Mouse (Mus musculus) cerebellum, postnatal 4 days (tissue): ENCODE measurements at regions not wholly inside any gene's neighbourhood (a gene's known extent, or its start where the extent isn't known, plus 50 kb on each side); places are given as distances from the start of the nearest gene placed in this dataset.

Source experiments
- DNase-seq, 2 experiments: peaks; one replicate each; pipeline ENCODE4 v3.0.0; 2022; ENCODE audit warnings: low spot score in 2 of 2, mixed read lengths in 1 of 2

DNA sequence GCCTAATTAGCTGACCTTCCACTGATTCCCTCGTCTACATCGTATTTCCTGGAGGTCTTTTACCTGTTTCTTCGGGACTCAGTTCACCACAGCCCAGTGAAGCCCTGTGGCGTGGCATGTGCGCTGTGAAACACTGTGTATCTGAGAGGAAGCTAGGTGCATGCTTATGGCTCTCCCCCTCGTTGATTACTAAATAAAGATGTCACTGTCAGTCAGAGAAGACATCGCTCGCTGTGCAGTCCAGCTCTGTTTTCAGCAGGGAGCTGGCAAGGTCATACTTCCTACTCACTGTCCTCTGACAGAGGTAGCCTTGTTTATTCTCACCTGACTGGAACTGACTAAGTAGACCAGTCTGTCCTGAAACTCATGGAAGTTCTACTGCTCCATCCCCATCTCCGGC lies 68.7 kb upstream of the Adrb1 start:
- DNase-seq, result no peak

DNA sequence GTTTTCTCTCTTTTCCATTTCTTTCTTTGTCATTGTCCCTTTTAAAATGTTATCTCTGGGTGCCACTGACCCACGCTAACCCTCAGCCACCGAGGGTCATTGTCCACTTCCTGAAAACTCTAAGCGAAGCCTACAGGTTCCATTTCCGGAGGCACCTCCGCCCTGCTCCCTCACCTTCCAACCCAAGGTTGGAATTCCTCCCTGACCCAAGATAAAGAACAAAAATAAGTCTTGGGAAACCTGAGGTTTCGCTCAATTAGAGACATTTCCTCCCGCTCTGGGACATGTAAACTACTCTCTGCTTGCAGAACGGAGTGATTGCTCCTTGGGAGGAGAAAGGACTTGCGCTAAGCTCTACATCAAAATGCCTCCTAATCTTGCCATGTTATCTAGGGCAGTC lies 66.7 kb upstream of the Adrb1 start:
- no peak for DNase-seq

DNA sequence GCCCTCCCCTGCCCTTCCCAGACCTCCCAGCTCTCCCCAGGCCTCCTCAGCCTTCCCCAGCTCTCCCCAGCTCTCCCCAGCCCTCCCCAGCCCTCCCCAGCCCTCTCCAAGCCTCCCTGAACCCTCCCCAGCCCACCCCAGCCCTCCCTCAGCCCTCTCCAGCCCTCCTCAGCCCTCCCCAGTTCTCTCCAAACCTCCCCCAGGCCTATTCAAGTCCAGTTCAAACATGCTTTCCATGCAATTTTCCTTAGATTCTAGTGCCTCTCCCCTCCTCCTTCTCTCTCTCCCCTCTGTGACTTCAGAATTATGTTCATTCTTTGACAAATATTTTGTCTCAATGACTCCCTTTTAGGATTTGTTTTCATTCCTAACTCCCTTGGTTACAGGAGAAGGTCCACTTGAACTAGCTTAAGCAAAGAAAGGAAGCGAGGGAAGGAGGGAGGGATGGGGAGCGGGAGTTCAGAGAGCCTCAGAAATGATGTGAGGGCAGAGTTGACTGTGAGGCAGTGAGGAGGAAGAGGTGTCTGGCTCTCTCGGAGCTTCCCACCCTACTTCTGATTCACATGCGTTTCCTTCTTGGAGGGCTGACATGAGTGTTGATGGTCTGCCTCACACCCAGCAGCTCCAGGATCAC lies 61.3 kb upstream of the Adrb1 start:
- DNase-seq, result no peak

DNA sequence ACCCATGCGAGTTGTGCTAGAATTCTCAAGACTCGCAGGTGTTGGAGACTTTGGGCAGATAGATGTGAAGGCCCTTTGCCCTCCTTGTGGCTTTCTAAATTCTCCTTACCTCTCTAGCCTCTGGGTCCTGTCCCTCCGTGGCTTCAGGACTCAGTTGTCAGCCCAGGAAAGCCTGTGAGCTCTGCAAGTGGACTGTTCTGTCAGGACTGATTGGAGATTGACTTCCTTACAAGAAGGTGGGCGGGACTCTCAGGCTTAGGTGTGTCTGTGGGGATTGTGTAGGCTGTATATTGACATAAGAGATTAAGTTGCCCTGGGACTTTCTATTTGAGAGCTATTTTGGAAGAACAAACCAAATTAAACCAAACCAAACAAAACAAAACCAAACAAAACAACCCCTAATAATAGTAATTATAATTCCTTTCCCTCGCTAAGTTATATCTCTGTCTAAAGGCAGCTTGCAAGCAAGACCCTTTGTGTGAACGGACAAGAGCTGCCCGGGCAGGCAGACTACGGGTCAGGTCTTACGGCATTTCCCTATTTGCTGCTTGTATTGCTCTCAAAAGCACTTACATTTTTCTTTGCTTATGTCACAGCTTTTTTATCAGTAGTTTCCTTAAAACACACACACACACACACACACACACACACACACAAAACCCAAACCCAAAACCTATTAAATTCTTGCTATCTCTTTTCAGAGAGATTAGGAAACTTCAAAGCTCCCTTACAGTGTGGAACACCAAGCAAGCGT lies 58.3 kb upstream of the Adrb1 start:
- no peak for DNase-seq

- peak; percentile 21 to 24 for DNase-seq
Observed at GRCm38 (mm10) chr19:56664307-56664775, 57.7 kb upstream of the Adrb1 start.

DNA sequence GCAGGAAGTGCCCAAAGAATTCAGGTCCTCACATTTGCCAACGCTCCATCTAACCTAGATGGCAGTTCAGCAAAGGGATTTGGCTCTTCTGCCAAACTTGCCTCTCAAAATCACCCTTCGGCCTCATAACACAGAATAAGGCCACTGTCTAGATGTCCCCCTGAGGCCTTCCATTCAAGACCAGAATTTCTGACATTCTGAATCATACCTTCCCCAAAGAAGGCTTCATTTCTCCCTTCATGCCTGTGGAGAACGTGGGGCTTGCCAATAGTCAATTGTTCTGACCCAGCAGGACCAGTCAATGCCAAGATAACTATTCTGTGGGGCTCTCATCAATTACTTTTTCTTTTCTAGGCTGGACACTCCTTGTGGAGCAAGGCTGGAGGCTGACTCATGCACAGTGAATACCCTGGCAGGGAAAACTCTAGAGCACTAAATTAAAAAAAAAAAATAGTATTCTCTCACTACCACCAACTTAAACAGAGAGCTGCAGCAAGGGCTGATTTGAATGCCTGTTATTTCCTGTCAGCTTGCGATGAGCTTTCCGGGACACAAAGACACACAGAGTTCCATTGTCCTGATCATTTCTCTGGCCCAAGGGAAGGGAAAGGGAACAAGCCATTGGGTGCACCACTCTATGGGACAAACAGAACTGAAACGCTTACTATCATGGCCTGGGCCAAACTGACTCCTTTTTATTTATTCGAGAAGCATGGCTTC lies 56.9 kb upstream of the Adrb1 start:
- DNase-seq, result no peak

GRCm38 (mm10) chr19:56665972-56666371 lies 56.0 kb upstream of the Adrb1 start:
- no peak for DNase-seq

- no peak for DNase-seq
Observed at GRCm38 (mm10) chr19:56667903-56668302, 54.1 kb upstream of the Adrb1 start.

DNA sequence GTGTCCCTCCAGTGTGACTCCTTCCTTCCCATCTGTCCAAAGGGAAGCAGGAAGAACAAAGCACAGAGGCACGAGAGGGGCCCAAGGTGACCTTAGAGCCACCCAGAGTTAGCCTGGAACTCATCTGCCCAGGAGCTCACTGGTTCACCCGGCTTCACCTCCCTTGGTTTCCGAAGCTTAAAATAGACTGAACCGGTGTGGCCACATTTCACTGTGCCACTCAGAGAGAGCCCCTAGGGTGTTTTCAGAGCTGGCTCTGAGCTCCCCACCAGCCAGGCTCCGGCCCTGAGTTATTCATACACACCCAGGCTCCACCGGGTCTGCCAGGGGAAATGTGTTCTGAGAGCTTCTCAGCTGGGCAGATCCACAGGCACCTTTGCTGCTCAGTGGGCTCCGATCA lies 53.0 kb upstream of the Adrb1 start:
- no peak for DNase-seq

DNA sequence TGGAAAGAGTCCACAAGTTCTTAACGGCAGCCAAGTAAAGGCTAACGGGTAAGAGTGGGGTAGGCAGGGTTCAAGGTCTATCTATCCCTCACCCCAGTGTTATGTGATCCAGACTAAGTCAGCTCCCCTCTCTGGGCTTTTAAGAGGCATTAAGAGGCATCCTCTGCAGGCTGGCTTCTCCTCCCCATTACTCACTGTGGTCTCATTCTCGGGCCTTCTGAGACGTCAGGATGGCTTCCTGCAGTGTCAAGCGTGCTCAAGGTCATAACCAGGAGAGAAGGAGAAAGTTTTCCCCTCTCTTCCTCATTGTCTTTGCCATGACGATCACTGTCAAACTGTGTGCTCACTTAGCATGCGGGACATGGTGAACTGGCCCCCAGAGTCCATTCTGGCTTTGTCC lies 52.5 kb upstream of the Adrb1 start:
- no peak for DNase-seq
